Mouse (Mus musculus) forebrain, embryonic 16.5 days (tissue): ENCODE results near the gene Lgi4. TPM values are rescaled to one million over a fixed set of nuclear protein-coding genes. Genes with fewer than 3 reads are reported as not detected.
A peak's percentile ranks its signal among the peaks of the same experiment; 100 is the strongest.

Experiments
- ATAC-seq: fragments of 200-750 bp; cut with Nextera tagmentation; 2 replicates; pipeline ENCODE4 v1.8.0; 2017; ENCODE audit warnings: mild to moderate bottlenecking, moderate library complexity
- H3K27ac ChIP-seq: fragments of 300-500 bp; sonication (generic); 2 replicates; pipeline ENCODE4 v1.5.1; 2014; ENCODE audit warnings: low read length, control low read depth
- H3K27me3 ChIP-seq: fragments of 300-500 bp; sonication (generic); replicated peaks from 2 replicates; pipeline ENCODE4 v1.6.1; 2014; ENCODE audit warnings: low read length; ENCODE audit not compliant: control insufficient read depth, insufficient read depth
- H3K36me3 ChIP-seq: fragments of 300-500 bp; sonication (generic); 2 replicates; pipeline ENCODE4 v1.6.1; 2014; ENCODE audit not compliant: control insufficient read depth, insufficient read depth
- H3K4me1 ChIP-seq: fragments of 300-500 bp; sonication (generic); replicated peaks from 2 replicates; pipeline ENCODE4 v1.6.1; 2014; ENCODE audit warnings: low read length; ENCODE audit not compliant: control insufficient read depth, insufficient read depth
- H3K4me2 ChIP-seq: fragments of 300-500 bp; sonication (generic); 2 replicates; pipeline ENCODE4 v1.6.1; 2014; ENCODE audit warnings: mild to moderate bottlenecking, low read length, control low read depth
- H3K4me3 ChIP-seq: fragments of 300-500 bp; sonication (generic); replicated peaks from 2 replicates; pipeline ENCODE4 v1.5.1; 2014; ENCODE audit warnings: mild to moderate bottlenecking, low read length, control low read depth
- H3K9ac ChIP-seq: fragments of 300-500 bp; sonication (generic); replicated peaks from 2 replicates; pipeline ENCODE4 v1.6.1; 2014; ENCODE audit warnings: low read depth, low read length, control low read depth
- H3K9me3 ChIP-seq: fragments of 300-500 bp; sonication (generic); 2 replicates; pipeline ENCODE4 v1.6.1; 2016; ENCODE audit warnings: low read length; ENCODE audit not compliant: control insufficient read depth
- WGBS: fragments of 180-500 bp; shearing (Covaris S2); extraction: QIAGEN DNeasy Blood & Tissue Kit; methylation state at CpG from one replicate; pipeline ENCODE4 v1.1.7; 2014; 5-methylcytosine and 5-hydroxymethylcytosine counted together
- polyA plus RNA-seq: library from polyadenylated mRNA; unstranded; fragments of >200 nt; fragmentation: Nextera tagmentation; extraction: Ambion mirVana; gene quantifications from 2 replicates; pipeline ENCODE4 v1.2.1, GENCODE M21; 2015

The Lgi4 gene
- 0.20 and 0.24 TPM in 2 replicates for polyA plus RNA-seq

- peaks cover 1% of the 10 kb centered on the region; the same call in 1 of the 2 replicates for H3K27me3 ChIP-seq
- H3K27ac ChIP-seq, result no peak within 1 kb of the TSS
- H3K36me3 ChIP-seq, result no peaks in the 10 kb centered on the region
- H3K4me2 ChIP-seq, result no peak within 1 kb of the TSS
- ATAC-seq, result peak; percentile 55
- no peak within 1 kb of the TSS for H3K4me3 ChIP-seq
- H3K9me3 ChIP-seq, result no peaks in the 10 kb centered on the region
- WGBS, result 7% methylated on average over 2 of the region's 2 CpGs
- no peaks in the 10 kb centered on the region; the same call in 1 of the 2 replicates for H3K4me1 ChIP-seq
- no peak within 1 kb of the TSS for H3K9ac ChIP-seq
Observed at GRCm38 (mm10) chr7:31059108-31059507, at the start of gene Lgi4. Lgi4 (plus strand) TSS chr7:31059342.

GRCm38 (mm10) chr7:31012971-31013370, 46.2 kb upstream of the Lgi4 start:
- Histone ChIP-seq H3K27me3 (no peaks in the 10 kb centered on the region), H3K9me3 (no peaks in the 10 kb centered on the region), H3K4me1 (peaks cover 8% of the 10 kb centered on the region; the same call in 1 of the 2 replicates), H3K4me3 (no peak overlapping the region), H3K9ac (no peak overlapping the region), H3K36me3 (no peaks in the 10 kb centered on the region), H3K4me2 (no peak overlapping the region), H3K27ac (no peak overlapping the region)
- no peak for ATAC-seq
- 86% methylated on average over 5 of the region's 5 CpGs for WGBS

- H3K4me3 ChIP-seq, result no peak overlapping the region
- H3K9ac ChIP-seq, result no peak overlapping the region
- H3K4me2 ChIP-seq, result no peak overlapping the region
- 0 out of 2 replicates have a peak overlapping the region, but pooled peaks have one; percentile 20 for H3K27ac ChIP-seq
- H3K4me1 ChIP-seq, result peaks cover 8% of the 10 kb centered on the region; the same call in 1 of the 2 replicates
- no peaks in the 10 kb centered on the region for H3K9me3 ChIP-seq
- H3K36me3 ChIP-seq, result no peaks in the 10 kb centered on the region
- no peaks in the 10 kb centered on the region for H3K27me3 ChIP-seq
- peak; percentile 54 for ATAC-seq
- 42% methylated on average over 10 of the region's 10 CpGs for WGBS
Observed at GRCm38 (mm10) chr7:31017104-31017901, 41.8 kb upstream of the Lgi4 start.

GRCm38 (mm10) chr7:31028609-31029008, 30.5 kb upstream of the Lgi4 start:
- no peak overlapping the region for H3K4me2 ChIP-seq
- H3K4me3 ChIP-seq, result no peak overlapping the region
- no peaks in the 10 kb centered on the region for H3K9me3 ChIP-seq
- no peaks in the 10 kb centered on the region for H3K4me1 ChIP-seq
- no peak overlapping the region for H3K9ac ChIP-seq
- 76% methylated on average over 8 of the region's 8 CpGs for WGBS
- no peak for ATAC-seq
- H3K27me3 ChIP-seq, result no peaks in the 10 kb centered on the region
- H3K27ac ChIP-seq, result no peak overlapping the region
- H3K36me3 ChIP-seq, result no peaks in the 10 kb centered on the region

- whole genome bisulfite sequencing, result 77% methylated on average over 2 of the region's 2 CpGs
- Histone ChIP-seq H3K9ac (no peak overlapping the region), H3K36me3 (no peaks in the 10 kb centered on the region), H3K4me1 (no peaks in the 10 kb centered on the region), H3K4me3 (no peak overlapping the region), H3K27ac (no peak overlapping the region), H3K27me3 (no peaks in the 10 kb centered on the region), H3K9me3 (no peaks in the 10 kb centered on the region), H3K4me2 (no peak overlapping the region)
- no peak for ATAC-seq
Observed at GRCm38 (mm10) chr7:31030717-31031116, 28.4 kb upstream of the Lgi4 start.

- no peak for ATAC-seq
- Histone ChIP-seq H3K27me3 (no peaks in the 10 kb centered on the region), H3K36me3 (no peaks in the 10 kb centered on the region), H3K27ac (no peak overlapping the region), H3K9me3 (no peaks in the 10 kb centered on the region), H3K4me3 (no peak overlapping the region), H3K9ac (no peak overlapping the region), H3K4me2 (no peak overlapping the region), H3K4me1 (no peaks in the 10 kb centered on the region)
- WGBS, result 80% methylated on average over 7 of the region's 7 CpGs
Observed at GRCm38 (mm10) chr7:31031731-31032130, 27.4 kb upstream of the Lgi4 start.

- Histone ChIP-seq H3K36me3 (no peaks in the 10 kb centered on the region), H3K4me2 (no peak overlapping the region), H3K4me3 (no peak overlapping the region), H3K4me1 (no peaks in the 10 kb centered on the region), H3K27me3 (no peaks in the 10 kb centered on the region), H3K27ac (no peak overlapping the region), H3K9me3 (no peaks in the 10 kb centered on the region), H3K9ac (no peak overlapping the region)
- WGBS, result 79% methylated on average over 9 of the region's 9 CpGs
- ATAC-seq, result no peak
Observed at GRCm38 (mm10) chr7:31033409-31034165, 25.6 kb upstream of the Lgi4 start.

GRCm38 (mm10) chr7:31034789-31035188, 24.4 kb upstream of the Lgi4 start:
- no peaks in the 10 kb centered on the region for H3K4me1 ChIP-seq
- H3K27ac ChIP-seq, result no peak overlapping the region
- H3K4me2 ChIP-seq, result no peak overlapping the region
- H3K4me3 ChIP-seq, result no peak overlapping the region
- H3K27me3 ChIP-seq, result no peaks in the 10 kb centered on the region; the same call in 1 of the 2 replicates
- H3K9ac ChIP-seq, result no peak overlapping the region
- no peak for ATAC-seq
- WGBS, result 66% methylated on average over 11 of the region's 11 CpGs
- no peaks in the 10 kb centered on the region for H3K36me3 ChIP-seq
- H3K9me3 ChIP-seq, result no peaks in the 10 kb centered on the region

- no peaks in the 10 kb centered on the region for H3K36me3 ChIP-seq
- H3K9me3 ChIP-seq, result no peaks in the 10 kb centered on the region
- H3K4me1 ChIP-seq, result no peaks in the 10 kb centered on the region
- no peak overlapping the region for H3K27ac ChIP-seq
- H3K4me2 ChIP-seq, result no peak overlapping the region
- peaks cover under 1% of the 10 kb centered on the region; the same call in 1 of the 2 replicates for H3K27me3 ChIP-seq
- WGBS, result 82% methylated on average over 11 of the region's 11 CpGs
- H3K4me3 ChIP-seq, result no peak overlapping the region
- H3K9ac ChIP-seq, result no peak overlapping the region
- no peak for ATAC-seq
Observed at GRCm38 (mm10) chr7:31035291-31035690, 23.9 kb upstream of the Lgi4 start.
